Mouse (Mus musculus) induced T-regulatory cell, adult 2 months (primary cell): ENCODE measurements at regions not wholly inside any gene's neighbourhood (a gene's known extent, or its start where the extent isn't known, plus 50 kb on each side); places are given as distances from the start of the nearest gene placed in this dataset.

Experiments
- DNase-seq: peaks from one replicate; pipeline ENCODE4 v3.0.0-alpha.2; 2012; ENCODE audit warnings: low read depth

- no peak for DNase-seq
These were observed 72.7 kb upstream of the Rreb1 start for GRCm38 (mm10) chr13:37705482-37705881.

GRCm38 (mm10) chr13:37710913-37711312, 67.3 kb upstream of the Rreb1 start:
- no peak for DNase-seq

DNA sequence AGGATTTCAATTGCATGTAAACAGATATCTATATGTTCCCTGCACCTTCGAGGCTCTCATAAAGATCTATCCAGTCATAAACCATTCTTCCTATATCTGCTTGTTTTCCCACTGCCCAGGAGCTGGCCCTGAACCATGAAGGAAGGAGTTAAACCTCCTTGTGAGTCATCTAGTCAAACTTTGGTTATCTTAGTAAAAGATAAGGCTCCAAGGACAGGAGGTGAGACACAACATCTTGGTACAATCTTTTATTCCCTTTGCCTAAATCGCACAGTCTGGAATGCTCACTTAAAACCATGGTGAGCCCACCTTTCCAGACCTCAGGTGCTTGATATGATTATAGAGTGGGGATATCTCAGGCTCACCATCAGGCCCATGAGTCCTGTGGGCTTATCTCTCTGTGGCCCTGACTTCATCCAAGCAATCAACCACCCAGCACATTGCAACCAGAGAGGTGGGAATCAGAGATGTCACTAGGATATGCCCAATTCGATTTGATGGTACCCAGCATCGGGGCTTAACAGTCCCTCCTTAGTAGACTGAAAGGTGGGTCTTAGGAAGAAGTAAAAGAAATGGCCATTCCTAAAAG, 65.2 kb upstream of the Rreb1 start:
- no peak for DNase-seq

- DNase-seq, result no peak
These were observed 63.0 kb upstream of the Rreb1 start for GRCm38 (mm10) chr13:37715058-37715712.

DNA sequence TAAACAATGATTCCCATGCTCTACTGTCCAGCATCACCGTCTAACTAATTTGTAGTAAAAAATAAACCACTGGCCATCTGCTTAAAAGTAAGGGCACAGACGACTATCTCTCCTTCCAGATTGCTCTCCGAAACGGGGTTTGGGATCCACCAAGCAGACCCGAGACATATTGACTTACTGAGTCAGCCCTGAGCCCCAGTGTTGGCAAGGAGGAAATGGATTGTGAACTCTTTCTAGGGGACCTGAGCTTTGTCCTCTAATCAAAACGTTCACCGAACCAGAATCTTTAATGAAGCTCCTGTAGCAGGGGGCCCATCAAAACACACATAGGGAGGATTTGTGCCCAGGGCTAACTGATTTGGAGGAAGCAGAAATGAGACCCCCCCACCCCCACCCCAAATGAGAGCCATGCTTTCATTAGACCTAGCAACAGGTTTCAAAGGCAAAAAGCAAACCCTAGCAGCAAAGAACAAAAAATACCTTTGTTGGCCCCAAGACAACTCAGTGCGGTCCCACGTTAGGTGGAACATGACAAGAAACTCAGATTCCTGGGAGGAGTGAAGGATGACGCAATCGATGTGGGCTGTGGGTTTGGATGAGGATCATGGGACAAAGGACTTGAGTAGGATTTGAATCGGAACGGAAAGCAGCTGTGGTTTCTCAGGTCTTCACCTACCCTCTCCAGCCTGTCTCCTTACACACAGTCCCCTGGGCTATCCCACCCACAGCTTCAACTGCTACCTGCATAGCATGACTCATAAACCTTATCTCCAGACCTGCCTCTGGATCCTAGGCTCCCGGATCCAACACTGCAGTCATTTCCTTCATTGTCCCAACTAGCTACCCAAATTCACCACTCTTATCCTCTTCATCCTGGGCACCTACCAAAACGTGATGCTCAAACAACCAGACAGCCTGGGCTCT, 62.2 kb upstream of the Rreb1 start:
- no peak for DNase-seq

- no peak for DNase-seq
These were observed 60.4 kb upstream of the Rreb1 start for GRCm38 (mm10) chr13:37717793-37718192.

DNA sequence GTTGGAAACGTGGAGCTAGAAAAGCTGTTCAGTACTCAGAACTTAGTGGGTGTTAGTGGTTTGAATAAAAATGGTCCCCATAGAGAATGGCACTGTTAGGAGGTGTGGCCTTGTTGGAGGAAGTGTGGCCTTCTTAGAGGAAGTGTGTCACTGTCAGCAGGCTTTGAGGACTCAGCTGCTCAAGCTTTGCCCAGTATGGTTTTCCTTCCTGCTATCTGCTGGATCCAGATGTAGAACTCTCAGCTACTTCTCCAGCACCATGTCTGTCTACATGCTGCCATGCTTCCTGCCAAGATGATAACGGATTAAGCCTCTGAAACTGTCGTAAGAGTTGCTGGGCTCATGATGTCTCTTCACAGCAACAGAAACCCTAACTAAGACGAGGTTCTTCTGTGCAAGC, 59.8 kb upstream of the Rreb1 start:
- DNase-seq, result no peak
